Mouse (Mus musculus): ENCODE measurements around the gene Eddm3b.
"Not testable (repeated sequence)": the region's sequence is repeated elsewhere in the genome, so short reads cannot be mapped to it uniquely, and the experiment has no call there.

The Eddm3b gene

DNA sequence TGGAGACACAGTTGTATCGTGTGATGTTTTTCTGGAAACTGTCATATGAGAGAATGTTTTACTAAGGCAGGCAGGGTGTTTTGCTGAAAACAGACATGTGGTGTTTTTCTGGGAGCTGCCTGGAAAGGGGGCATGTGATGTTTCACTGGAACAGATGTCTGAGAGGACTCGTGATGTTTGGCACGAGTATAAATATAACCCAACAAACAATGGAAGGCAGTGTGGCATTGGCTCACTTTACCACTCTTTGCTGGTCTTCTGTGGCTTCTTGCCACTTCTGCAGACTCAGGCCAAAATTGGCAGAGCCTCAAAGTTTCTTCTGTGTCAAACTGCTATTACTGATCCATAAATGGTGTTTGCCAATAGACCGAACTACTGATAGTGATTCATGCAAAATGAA lies 29.1 kb downstream of the Eddm3b start:
- DNase-seq (ENCODE audit: low read depth, low spot score): no peak

DNA sequence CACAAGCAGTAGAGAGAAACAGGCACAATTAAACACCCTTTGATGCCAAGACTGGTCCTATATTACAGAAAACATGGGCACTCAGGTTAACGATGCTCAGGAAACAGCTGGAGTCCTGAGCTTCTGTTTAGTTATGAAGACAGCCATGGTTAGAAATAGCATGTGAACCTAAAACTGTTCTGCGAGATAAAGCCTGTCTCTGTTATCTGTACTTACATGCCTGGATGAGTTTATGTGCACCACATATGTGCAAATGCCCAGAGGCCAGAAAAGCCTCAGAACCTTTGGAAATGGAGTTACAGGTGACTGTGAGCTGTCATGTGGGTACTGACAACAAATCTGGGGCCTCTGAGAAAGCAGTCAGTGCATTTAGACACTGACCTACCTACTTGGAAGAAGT lies 29.7 kb downstream of the Eddm3b start:
- no peak for DNase-seq (ENCODE audit: low read depth, low spot score)

DNA sequence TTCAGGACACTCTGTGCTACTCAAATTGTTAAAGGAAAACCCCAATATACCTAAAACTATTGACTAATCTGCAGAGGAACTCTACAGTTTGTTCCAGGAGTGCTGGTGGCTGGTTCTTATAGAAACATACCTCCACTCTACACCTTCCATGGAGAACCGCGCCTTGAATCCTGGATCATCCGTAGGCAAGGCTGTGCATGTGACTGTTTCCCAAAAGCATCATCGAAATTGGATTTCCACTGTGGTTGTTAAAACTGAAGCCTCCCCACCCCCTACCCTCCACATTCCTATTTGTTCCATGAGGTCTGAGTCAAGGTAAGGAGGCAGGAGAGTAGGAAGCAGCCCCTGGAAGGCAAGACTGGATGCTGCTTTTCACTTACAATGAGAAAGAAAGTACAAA lies 30.2 kb downstream of the Eddm3b start:
- DNase-seq (ENCODE audit: low read depth, low spot score): no peak

DNA sequence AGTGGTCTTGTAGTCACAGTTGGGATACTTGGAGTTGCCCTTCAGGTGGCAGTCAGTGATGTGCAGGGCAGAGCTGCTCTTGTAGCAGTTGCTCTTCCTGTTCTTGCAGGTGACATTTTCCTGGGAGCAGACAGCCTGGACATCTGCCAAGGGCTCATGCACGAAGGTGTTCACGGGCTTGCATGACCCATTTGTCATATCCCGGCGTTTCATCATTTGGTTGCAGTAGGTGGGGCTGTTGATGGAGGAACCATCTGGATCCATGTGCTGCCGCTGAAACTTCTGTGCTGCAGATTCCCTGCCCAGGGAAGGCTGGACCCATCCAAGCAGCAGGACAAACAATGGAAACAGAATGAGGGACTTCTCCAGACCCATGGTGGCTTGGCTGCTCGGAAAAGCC lies 31.3 kb downstream of the Eddm3b start:
- no peak for DNase-seq (ENCODE audit: low read depth, low spot score)

DNA sequence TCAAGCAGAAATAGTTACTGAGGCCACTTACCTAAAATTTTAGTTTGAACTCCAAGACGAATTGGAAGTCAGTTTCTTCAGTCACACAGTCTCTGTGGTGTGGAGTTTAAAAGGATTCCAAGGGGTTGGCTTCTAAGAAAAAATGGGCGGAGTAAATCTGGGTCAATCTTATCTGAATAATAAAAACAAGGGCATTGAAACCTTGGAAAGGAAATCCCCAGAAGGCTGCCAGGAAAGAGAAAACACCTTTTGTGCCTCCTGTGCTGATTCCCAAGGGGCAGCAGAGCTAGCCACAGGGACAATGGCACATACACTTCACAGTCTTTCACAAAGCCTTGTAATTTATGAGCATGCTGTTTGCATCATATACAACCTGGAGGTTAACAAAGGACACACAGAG lies 32.5 kb downstream of the Eddm3b start, which contains the start of gene Rnase1:
Gene Rnase1 (minus strand): TSS at position 101 of the 400 bp plus-strand sequence.
- no peak for DNase-seq (ENCODE audit: low read depth, low spot score)

DNA sequence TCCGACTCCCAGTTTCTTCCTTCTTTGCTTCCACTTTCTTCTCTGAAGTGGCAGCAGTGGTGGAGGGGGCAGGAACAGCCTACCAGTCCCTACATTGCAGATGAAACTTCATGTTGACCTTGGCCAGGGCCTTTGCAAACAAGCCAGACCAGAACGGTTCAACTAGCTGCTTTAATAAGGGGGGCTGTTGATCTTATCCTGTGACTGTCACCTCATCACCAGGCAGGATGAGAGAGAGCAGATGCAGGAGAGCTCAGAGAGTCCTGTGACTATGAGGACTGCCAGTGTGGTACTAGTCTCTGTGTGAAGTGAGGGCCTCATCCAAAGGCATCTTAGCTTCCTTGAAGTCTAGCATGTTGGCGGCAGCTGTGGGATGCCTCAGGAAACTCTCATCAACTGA lies 33.8 kb downstream of the Eddm3b start:
- DNase-seq (ENCODE audit: low read depth, low spot score): no peak

DNA sequence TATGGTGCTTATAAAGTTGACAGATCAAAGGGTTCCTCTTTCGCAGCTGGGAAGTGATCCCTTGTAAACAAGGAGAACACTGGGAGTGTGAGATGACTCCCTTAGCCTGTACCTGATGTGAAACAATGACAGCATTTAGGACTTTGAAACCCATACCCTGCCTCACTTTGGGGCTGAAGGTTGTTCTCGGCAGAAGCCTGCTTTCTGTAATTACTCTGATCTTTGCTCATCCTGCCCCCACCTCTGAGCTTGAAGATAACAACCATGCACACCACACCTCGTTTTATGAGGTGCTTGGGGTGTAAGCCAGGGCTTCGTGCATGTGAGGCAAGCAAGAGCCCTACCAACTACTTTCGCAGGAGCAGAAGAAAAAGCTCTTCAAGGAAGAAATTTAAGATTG lies 34.9 kb downstream of the Eddm3b start:
- no peak for DNase-seq (ENCODE audit: low read depth, low spot score)

DNA sequence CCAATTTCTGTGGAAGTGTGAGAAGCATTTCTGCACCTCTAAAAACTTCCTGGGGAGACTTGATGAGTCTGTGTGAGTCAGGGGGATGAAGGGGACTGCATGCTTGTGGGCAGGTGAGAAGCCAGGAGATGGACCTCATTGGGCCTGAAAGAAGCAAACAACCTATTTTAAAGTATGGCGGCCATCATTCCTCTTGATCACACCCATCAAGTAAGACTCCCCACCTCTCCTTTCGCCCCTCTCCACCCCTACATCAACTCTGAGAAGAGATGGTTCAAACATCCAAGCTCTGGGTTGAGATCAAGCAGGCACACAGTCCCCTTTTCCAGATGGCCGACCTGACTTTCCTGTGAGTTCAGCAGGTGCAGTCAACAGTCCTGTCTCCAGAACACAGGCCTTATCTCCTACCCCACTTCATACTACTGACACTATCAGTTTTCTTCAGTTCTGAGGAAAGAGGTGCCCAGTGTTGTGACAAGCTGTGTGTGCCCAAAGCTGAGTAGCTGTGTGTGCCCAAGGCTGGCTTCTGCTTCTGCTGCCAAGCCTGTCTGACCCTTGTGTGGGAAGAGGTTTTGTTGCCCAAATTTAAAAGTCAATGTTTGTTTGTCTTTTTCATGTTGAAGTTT lies 36.1 kb downstream of the Eddm3b start:
- no peak for DNase-seq (ENCODE audit: low read depth, low spot score)

DNA sequence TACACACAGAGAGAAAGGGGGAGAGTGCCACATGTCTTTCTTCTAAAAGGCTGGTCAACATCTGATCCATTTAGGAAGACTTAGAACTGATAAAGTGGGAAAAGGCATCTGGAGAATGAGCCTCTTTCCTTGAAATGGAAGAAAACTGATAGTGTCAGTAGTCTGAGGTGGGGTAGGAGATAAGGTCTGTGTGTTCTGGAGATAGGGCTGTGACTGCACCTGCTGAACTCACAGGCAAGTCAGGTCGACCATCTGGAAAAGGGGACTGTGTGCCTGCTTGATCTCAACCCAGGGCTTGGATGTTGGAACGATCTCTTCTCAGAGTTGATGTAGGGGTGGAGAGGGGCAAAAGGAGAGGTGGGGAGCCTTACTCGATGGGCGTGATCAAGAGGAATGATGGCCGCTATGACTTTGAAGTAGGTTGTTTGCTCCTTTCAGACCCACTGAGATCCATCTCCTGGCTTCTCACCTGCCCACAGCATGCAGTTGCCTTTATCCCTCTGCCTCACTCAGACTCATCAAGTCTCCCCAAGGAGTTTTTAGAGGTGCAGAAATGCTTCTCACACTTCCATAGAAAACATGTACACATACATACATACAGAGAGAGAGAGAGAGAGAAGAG lies 38.1 kb downstream of the Eddm3b start:
- DNase-seq (ENCODE audit: low read depth, low spot score): no peak

DNA sequence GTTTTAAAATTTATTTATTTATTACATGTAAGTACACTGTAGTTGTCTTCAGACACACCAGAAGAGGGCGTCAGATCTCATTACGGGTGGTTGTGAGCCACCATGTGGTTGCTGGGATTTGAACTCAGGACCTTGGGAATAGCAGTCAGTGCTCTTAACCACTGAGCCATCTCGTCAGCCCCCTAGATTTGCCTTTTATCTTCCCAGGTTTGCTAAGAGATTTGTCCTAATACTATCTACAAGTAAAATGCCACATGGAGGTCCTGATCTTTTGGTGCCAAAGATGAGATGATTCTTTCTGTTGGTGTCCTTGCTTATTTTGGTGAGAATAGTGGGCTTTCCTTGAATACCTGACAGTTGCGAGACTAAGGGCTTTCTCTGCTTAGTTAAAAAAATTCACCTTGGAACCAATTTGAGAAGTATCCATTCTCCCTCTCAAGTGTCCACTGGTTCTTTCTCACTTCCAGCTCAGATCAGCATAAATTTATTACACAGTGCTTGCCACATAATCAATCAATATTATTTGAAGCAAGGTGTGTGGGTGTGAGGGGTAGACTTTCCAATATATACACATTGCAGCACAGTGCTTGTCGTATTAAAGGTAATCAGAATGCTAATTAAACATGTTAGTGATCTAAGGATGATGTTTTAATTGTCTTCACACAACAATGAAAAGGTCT lies 42.0 kb downstream of the Eddm3b start:
- DNase-seq (ENCODE audit: low read depth, low spot score): no peak

DNA sequence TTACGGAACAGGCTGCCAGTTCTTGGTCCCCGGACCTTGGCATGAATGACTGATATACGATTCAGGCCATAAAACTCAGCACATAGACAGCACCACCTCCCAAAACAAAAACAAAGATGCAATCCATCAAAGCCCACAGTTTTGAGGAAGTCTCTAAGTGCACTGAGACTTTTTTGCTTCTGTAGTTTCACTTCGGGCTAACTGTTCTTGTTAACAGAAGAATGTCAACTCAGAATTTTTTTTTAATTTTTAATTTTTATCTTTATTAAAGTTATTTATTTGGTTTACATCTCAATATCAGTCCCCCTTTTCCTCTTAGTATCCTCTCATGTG lies 42.5 kb downstream of the Eddm3b start:
- DNase-seq (ENCODE audit: low read depth, low spot score): no peak

DNA sequence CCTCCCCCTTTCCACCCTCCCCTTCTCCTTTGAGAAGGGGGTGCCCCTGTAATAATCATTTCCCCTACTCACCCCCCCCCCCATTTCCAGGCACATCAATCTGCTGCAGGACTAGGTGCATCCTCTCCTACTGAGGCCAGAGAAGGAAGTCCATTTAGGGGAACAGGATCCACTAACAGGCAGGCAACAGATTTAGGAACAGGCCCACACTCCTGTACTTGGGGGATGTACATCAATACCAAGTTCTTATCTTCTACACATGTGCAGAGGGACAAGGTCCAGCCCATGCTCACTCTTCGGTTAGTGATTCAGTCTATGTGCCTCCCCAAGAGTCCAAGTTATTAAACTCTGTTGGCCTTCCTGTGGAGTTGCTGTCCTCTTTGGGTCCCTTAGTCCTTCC lies 42.8 kb downstream of the Eddm3b start:
- no peak for DNase-seq (ENCODE audit: low read depth, low spot score)

DNA sequence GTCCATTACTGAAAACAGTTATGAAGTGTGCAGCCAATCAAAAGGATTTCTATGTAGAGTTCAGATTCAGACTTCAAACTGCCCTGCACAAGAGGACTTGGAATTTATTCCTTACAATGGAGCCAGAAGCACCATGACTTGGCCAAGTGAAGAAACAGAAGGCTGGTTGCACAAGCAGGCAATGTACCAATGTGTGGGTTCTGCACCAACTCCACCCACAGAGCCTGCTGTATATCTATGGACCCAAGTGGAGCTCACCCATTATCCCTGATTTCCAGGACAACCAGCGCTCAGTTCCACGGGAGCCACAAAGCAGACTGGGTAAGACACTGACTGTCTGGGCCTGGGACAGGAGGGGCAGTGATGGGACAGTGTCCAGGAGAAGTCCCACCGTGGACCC lies 47.8 kb downstream of the Eddm3b start, which contains the start of gene Rnase2b:
Gene Rnase2b (plus strand): TSS at position 285 of the 400 bp plus-strand sequence.
- DNase-seq (ENCODE audit: low read depth, low spot score): not testable (repeated sequence)

DNA sequence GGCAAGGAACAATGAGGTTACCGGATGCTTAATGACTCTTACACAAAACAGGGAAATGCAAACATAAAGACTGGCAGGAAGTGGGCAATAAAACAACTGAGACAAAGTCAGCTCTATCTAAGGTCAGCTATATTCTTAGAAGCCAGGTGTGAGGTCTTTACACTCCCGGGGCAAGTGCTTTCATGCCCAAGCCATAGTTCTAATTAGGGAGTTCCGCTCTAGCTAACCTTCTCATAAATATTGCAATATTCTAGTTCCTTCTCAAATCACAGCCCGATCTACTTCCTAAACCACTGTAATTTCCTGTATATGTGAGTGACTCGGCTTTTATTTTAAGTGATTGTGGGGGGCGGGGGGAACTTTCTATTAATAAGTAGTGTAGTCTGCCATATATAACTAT lies 49.1 kb downstream of the Eddm3b start:
- not testable (repeated sequence) for DNase-seq (ENCODE audit: low read depth, low spot score)

DNA sequence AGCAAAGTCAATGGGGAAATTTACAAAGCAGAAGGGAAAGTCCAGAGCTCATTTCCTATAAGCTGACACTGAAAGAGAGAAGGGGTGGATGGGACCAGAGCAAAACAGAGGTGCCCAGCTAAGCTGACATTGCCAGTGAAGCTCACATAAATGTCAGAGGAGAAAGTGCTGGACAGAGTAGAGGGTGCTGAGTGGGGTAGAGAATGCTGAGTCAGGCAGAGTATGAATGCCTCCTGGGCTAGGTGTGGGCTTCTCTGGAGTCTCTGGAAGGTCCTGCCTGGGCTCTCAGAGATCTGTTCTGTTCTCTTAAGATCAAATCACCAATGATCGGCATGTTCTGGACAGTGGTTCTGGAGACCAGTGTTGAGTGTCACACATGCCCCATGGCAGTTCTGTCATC lies 51.2 kb downstream of the Eddm3b start:
- no peak for DNase-seq (ENCODE audit: low read depth, low spot score)

DNA sequence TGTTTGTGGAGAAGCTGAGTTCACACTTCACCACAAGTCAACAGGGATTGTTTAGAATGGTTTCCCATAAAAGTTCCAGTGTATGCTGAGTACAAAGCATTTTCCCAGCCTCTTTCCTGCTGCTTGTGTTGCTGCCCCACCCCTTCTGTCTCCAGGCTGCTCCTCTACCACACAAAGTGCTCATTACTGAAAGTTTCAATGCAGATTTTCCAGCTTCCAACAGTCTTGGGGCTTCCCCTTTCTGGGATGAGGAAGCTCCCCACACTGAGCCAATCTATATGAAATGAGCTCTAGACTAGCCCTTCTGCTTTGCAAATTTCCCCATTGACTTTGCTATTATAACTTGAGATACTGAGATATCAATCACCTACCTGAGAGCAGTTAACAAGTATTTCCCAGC lies 51.8 kb downstream of the Eddm3b start:
- DNase-seq (ENCODE audit: low read depth, low spot score): no peak

Data from retina, adult 2 months (tissue).